Mouse (Mus musculus): ENCODE measurements around the gene Kifap3. TPM values are rescaled to one million over a fixed set of nuclear protein-coding genes. Genes with fewer than 3 reads are reported as not detected.

The Kifap3 gene
- polyA plus RNA-seq, 1 experiment from 2014 or later, result 155 TPM

DNA sequence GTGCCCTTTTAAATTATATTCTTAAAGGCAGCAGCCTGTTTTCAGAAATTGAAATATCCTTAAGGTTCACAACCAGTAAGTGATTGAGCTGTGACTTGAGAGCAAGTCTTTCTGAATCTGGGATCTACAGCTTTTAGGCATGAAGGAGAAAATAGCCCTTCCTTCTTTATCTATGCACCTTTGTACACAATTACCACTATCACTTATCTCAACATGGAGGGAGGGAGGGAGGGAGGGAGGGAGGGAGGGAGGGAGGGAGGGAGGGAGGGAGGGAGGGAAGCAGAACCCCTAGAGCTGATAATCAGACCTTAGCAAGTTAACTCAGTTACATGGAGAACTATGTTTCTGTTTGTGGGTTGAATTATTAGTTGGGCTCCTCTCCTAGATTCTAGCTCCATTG, 82.2 kb downstream of the Kifap3 start:
- Histone ChIP-seq H3K9ac (ENCODE audit: low read depth, low read length) (no peak overlapping the region), H3K9me3 (replicated peaks; ENCODE audit: control insufficient read depth, low read length, poor library complexity, severe bottlenecking) (no peaks in the 10 kb centered on the region), H3K4me1 (ENCODE audit: control insufficient read depth, insufficient read depth, low read length) (no peaks in the 10 kb centered on the region), H3K27me3 (ENCODE audit: control insufficient read depth, insufficient read depth, low read depth, low read length) (no peaks in the 10 kb centered on the region), H3K36me3 (ENCODE audit: control insufficient read depth, insufficient read depth, low read length) (peaks cover 22% of the 10 kb centered on the region), H3K4me3 (ENCODE audit: low read depth, low read length) (no peak overlapping the region), H3K4me2 (ENCODE audit: low read length) (no peak overlapping the region), H3K27ac (ENCODE audit: low read length) (no peak overlapping the region)
- ATAC-seq, result no peak

- Histone ChIP-seq H3K9ac (ENCODE audit: low read depth, low read length) (no peak overlapping the region), H3K9me3 (replicated peaks; ENCODE audit: control insufficient read depth, low read length, poor library complexity, severe bottlenecking) (no peaks in the 10 kb centered on the region), H3K4me1 (ENCODE audit: control insufficient read depth, insufficient read depth, low read length) (no peaks in the 10 kb centered on the region), H3K4me3 (ENCODE audit: low read depth, low read length) (no peak overlapping the region), H3K27ac (ENCODE audit: low read length) (no peak overlapping the region), H3K27me3 (ENCODE audit: control insufficient read depth, insufficient read depth, low read depth, low read length) (no peaks in the 10 kb centered on the region), H3K4me2 (ENCODE audit: low read length) (no peak overlapping the region), H3K36me3 (ENCODE audit: control insufficient read depth, insufficient read depth, low read length) (no peaks in the 10 kb centered on the region)
- ATAC-seq, result no peak
- WGBS, result 97% methylated on average over 3 of the region's 3 CpGs
Observed at GRCm38 (mm10) chr1:163873158-163873557, 93.8 kb downstream of the Kifap3 start.

- H3K4me1 ChIP-seq (ENCODE audit: control insufficient read depth, insufficient read depth, low read length), result no peaks in the 10 kb centered on the region
- H3K36me3 ChIP-seq (ENCODE audit: control insufficient read depth, insufficient read depth, low read length), result 0 out of 2 replicates have a peak, but pooled peaks cover 3% of the 10 kb centered on the region
- no peak overlapping the region for H3K27ac ChIP-seq (ENCODE audit: low read length)
- no peak overlapping the region for H3K9ac ChIP-seq (ENCODE audit: low read depth, low read length)
- no peaks in the 10 kb centered on the region for H3K9me3 ChIP-seq (replicated peaks; ENCODE audit: control insufficient read depth, low read length, poor library complexity, severe bottlenecking)
- H3K27me3 ChIP-seq (ENCODE audit: control insufficient read depth, insufficient read depth, low read depth, low read length), result no peaks in the 10 kb centered on the region
- H3K4me3 ChIP-seq (ENCODE audit: low read depth, low read length), result no peak overlapping the region
- no peak for ATAC-seq
- no peak overlapping the region for H3K4me2 ChIP-seq (ENCODE audit: low read length)
Observed at GRCm38 (mm10) chr1:163889629-163890028, 110.2 kb downstream of the Kifap3 start.

- H3K4me1 ChIP-seq (ENCODE audit: control insufficient read depth, insufficient read depth, low read length), result no peaks in the 10 kb centered on the region
- ATAC-seq, result peak; percentile 67; the same call in 1 of the 2 replicates
- WGBS, result 72% methylated on average over 5 of the region's 5 CpGs
Observed at GRCm38 (mm10) chr1:163893294-163893693, 113.9 kb downstream of the Kifap3 start.

DNA sequence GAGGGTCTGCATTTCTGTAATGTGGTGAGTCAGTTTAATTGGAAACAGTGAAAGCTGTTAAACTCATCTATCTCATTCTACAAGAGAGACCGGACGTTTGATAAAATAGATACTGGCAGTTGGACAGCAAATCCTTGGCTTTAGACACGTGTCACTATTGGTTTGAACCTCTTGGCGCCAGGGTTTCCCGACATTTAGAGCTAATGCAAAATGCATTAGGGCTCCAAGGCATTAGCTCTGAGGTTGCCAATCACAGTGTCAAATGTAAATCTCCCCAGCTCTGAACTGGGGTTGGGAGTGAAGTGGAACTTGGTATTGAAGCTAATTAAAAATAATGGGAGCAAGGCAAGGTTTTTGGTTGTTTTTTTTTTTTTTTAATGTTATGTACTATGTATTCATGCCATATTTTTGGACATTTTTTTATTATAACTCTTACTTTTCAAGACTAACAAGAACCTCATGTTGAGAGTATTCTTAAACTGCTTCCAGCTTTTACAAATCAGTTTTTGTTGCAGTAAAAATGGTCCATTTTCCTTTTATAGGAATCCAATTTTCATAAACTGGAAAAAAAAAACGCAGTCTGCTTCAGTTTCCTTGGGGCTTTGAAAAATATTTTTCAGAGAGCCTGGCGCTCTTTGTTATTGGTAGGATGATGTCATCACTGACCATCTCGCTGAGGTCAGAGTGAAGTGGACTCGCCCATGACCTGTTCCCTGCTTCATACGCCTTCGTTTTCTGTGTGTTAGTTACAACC, 114.6 kb downstream of the Kifap3 start:
- peak; percentile 67; the same call in 1 of the 2 replicates for ATAC-seq
- Histone ChIP-seq H3K27me3 (ENCODE audit: control insufficient read depth, insufficient read depth, low read depth, low read length) (no peaks in the 10 kb centered on the region), H3K4me1 (ENCODE audit: control insufficient read depth, insufficient read depth, low read length) (no peaks in the 10 kb centered on the region), H3K27ac (ENCODE audit: low read length) (no peak overlapping the region), H3K4me3 (ENCODE audit: low read depth, low read length) (no peak overlapping the region), H3K36me3 (ENCODE audit: control insufficient read depth, insufficient read depth, low read length) (0 out of 2 replicates have a peak, but pooled peaks cover 3% of the 10 kb centered on the region), H3K9ac (ENCODE audit: low read depth, low read length) (no peak overlapping the region), H3K9me3 (replicated peaks; ENCODE audit: control insufficient read depth, low read length, poor library complexity, severe bottlenecking) (no peaks in the 10 kb centered on the region), H3K4me2 (ENCODE audit: low read length) (no peak overlapping the region)
- 72% methylated on average over 11 of the region's 11 CpGs for WGBS

More at GRCm38 (mm10) chr1:163893294-163893693, 113.9 kb downstream of the Kifap3 start:
- Histone ChIP-seq H3K27ac (ENCODE audit: low read length) (no peak overlapping the region), H3K4me3 (ENCODE audit: low read depth, low read length) (no peak overlapping the region), H3K36me3 (ENCODE audit: control insufficient read depth, insufficient read depth, low read length) (0 out of 2 replicates have a peak, but pooled peaks cover 3% of the 10 kb centered on the region), H3K4me2 (ENCODE audit: low read length) (no peak overlapping the region), H3K9me3 (replicated peaks; ENCODE audit: control insufficient read depth, low read length, poor library complexity, severe bottlenecking) (no peaks in the 10 kb centered on the region), H3K9ac (ENCODE audit: low read depth, low read length) (no peak overlapping the region), H3K27me3 (ENCODE audit: control insufficient read depth, insufficient read depth, low read depth, low read length) (no peaks in the 10 kb centered on the region)

DNA sequence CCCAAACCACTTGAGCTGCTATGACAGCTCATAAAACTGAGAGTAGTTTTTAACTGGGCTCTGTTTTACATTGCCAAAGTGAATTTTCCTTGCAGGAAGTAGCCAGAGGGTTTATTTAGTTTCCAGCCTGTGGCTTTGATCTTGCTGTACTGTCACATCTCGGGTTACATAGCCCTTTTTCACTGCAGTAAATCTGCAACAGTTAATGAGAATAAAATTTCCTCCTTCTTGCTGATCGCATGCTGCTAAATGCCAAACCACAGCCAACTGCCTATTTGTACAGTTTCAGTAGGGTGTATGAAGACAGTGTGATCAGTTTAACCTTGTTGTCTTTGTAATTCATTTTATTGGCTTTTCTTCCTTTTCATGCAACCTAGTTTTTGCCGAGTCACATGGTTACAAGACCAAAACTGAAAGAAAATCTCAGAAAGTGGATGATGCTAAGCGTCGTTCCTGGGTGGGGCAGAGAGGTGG, 118.9 kb downstream of the Kifap3 start:
- Histone ChIP-seq H3K36me3 (ENCODE audit: control insufficient read depth, insufficient read depth, low read length) (peaks cover 5% of the 10 kb centered on the region; the same call in 1 of the 2 replicates), H3K27me3 (ENCODE audit: control insufficient read depth, insufficient read depth, low read depth, low read length) (no peaks in the 10 kb centered on the region), H3K9me3 (replicated peaks; ENCODE audit: control insufficient read depth, low read length, poor library complexity, severe bottlenecking) (no peaks in the 10 kb centered on the region), H3K9ac (ENCODE audit: low read depth, low read length) (no peak overlapping the region), H3K27ac (ENCODE audit: low read length) (no peak overlapping the region), H3K4me2 (ENCODE audit: low read length) (no peak overlapping the region), H3K4me1 (ENCODE audit: control insufficient read depth, insufficient read depth, low read length) (no peaks in the 10 kb centered on the region), H3K4me3 (ENCODE audit: low read depth, low read length) (no peak overlapping the region)
- 65% methylated on average over 5 of the region's 5 CpGs for WGBS
- ATAC-seq, result no peak

DNA sequence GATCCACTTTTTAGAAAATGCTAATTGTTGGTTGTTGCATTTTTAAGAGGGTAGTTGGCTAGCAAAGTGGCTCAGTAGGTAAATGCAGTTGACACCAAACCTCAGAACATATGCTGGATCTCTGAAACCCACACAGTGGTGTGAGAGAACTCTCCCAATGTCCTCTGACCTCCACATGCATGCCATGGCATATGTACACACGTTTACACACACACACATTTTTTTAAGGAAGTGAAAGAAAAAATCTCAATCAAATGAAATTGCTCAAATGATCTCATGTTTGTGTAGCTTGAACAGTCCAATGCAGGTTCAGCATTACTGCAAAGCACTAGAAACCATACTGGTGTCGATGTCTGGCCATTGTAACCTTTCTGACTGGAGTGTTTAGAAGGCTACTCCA, 120.2 kb downstream of the Kifap3 start:
- ATAC-seq, result no peak
- Histone ChIP-seq H3K9ac (ENCODE audit: low read depth, low read length) (no peak overlapping the region), H3K4me3 (ENCODE audit: low read depth, low read length) (no peak overlapping the region), H3K9me3 (replicated peaks; ENCODE audit: control insufficient read depth, low read length, poor library complexity, severe bottlenecking) (no peaks in the 10 kb centered on the region), H3K27ac (ENCODE audit: low read length) (no peak overlapping the region), H3K27me3 (ENCODE audit: control insufficient read depth, insufficient read depth, low read depth, low read length) (no peaks in the 10 kb centered on the region), H3K4me1 (ENCODE audit: control insufficient read depth, insufficient read depth, low read length) (no peaks in the 10 kb centered on the region), H3K4me2 (ENCODE audit: low read length) (no peak overlapping the region), H3K36me3 (ENCODE audit: control insufficient read depth, insufficient read depth, low read length) (peaks cover 5% of the 10 kb centered on the region; the same call in 1 of the 2 replicates)
- 96% methylated on average over 2 of the region's 2 CpGs for WGBS

DNA sequence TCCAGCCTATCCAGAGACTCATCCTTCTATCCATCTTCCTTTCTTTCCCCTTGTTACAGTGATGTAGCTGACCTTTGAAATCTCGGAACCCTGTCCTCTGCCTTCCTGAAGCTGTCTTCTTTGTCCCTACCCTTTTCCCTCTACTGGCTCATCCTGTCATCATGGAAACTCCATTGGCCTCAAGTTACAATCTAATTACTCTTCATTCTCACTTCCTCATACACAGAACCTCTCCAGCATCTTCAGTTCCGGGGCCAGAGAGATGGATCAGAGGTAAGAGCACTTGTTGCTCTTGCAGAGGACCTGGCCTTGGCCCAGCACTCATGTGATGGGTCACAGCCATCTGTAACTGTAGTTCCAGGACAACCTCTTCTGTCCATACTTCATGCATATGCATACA, 120.8 kb downstream of the Kifap3 start:
- Histone ChIP-seq H3K4me1 (ENCODE audit: control insufficient read depth, insufficient read depth, low read length) (no peaks in the 10 kb centered on the region), H3K4me3 (ENCODE audit: low read depth, low read length) (no peak overlapping the region), H3K9me3 (replicated peaks; ENCODE audit: control insufficient read depth, low read length, poor library complexity, severe bottlenecking) (no peaks in the 10 kb centered on the region), H3K36me3 (ENCODE audit: control insufficient read depth, insufficient read depth, low read length) (peaks cover 5% of the 10 kb centered on the region; the same call in 1 of the 2 replicates), H3K4me2 (ENCODE audit: low read length) (no peak overlapping the region), H3K27me3 (ENCODE audit: control insufficient read depth, insufficient read depth, low read depth, low read length) (no peaks in the 10 kb centered on the region), H3K9ac (ENCODE audit: low read depth, low read length) (no peak overlapping the region), H3K27ac (ENCODE audit: low read length) (no peak overlapping the region)
- 93% methylated on average over 2 of the region's 2 CpGs for WGBS
- ATAC-seq, result no peak

GRCm38 (mm10) chr1:163903411-163903810, 124.0 kb downstream of the Kifap3 start:
- no peak overlapping the region for H3K4me2 ChIP-seq (ENCODE audit: low read length)
- H3K27me3 ChIP-seq (ENCODE audit: control insufficient read depth, insufficient read depth, low read depth, low read length), result no peaks in the 10 kb centered on the region
- H3K36me3 ChIP-seq (ENCODE audit: control insufficient read depth, insufficient read depth, low read length), result peaks cover 5% of the 10 kb centered on the region; the same call in 1 of the 2 replicates
- whole genome bisulfite sequencing, result 94% methylated on average over 3 of the region's 3 CpGs
- no peak overlapping the region for H3K27ac ChIP-seq (ENCODE audit: low read length)
- H3K4me1 ChIP-seq (ENCODE audit: control insufficient read depth, insufficient read depth, low read length), result no peaks in the 10 kb centered on the region
- no peak for ATAC-seq
- H3K4me3 ChIP-seq (ENCODE audit: low read depth, low read length), result no peak overlapping the region
- no peak overlapping the region for H3K9ac ChIP-seq (ENCODE audit: low read depth, low read length)
- no peaks in the 10 kb centered on the region for H3K9me3 ChIP-seq (replicated peaks; ENCODE audit: control insufficient read depth, low read length, poor library complexity, severe bottlenecking)

All from midbrain, embryonic 16.5 days (tissue).